Mouse (Mus musculus) CD4-positive, CD25-positive, alpha-beta regulatory T cell, adult 2 months (primary cell): ENCODE results near the gene Sept1.

Source experiments
- DNase-seq: peaks from one replicate; pipeline ENCODE4 v3.0.0-alpha.2; 2012; ENCODE audit warnings: low read depth, low spot score

The Sept1 gene

GRCm38 (mm10) chr7:127232622-127233367 lies at the start of gene Sept1, which contains the start of gene Zfp553:
TSS of gene Sept1 (minus strand) at chr7:127233130.
TSS of gene Zfp553 (plus strand) at chr7:127233061.
- DNase-seq: peak; percentile 88

- DNase-seq: no peak
These were observed 49.3 kb upstream of the Sept1 start for GRCm38 (mm10) chr7:127282190-127282589.

DNA sequence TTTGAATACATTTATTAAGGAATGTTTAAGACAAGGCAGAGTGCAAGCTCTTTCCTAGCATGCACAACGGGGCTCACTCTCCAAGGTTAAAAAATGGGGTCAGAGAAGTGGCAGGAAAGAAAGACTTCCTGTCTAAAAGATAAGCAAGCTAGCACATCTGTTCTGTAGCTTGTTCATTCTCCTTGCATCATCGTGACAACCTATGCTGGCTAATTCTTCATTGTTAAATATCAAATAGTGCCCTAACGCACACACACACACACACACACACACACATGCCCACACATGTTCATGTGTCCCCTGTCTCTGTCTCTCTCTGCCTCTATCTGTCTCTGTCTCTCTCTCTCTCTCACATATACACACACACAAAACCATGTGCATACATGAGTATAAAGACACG lies 48.2 kb upstream of the Sept1 start:
- DNase-seq: peak; percentile 54

DNA sequence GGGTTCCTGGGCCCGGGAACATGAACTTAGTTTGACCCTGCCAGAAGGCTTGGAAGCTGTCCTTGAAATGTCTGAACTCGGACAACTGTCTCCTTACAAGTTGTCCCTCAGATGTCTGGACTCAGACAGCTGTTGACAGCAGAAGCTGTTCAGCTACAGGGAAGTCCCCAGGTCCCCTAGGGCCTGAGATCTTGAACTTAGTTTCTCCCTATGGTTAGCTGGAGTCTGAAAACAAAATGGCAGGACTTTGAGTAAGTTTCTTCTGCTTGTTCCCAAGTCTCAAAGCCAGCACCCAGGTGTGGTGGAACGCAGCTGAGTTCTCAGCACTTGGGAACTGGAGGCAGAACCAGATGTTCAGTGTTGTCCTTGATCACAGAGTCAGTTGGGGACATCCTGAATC lies 47.2 kb upstream of the Sept1 start:
- DNase-seq: no peak

DNA sequence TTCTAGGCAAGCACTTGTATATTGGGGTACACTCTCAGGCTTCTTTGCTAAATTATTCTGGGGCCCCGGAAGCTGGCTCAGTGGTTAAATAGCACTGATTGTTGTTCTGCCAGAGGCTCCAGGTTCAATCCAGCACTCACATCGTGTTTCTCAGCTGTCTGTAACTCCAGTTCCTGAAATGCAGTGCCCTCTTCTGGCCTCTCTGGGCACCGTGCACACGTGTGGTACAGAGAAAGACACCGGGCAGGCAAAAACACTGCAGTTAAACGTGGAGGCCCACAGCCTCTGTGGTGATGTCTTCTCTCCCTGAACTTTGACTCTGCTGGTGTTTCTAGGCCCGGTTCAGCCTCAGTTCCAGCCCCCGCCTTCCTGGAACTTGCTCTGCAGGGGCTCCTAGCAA lies 45.4 kb upstream of the Sept1 start:
- DNase-seq: peak; percentile 87

GRCm38 (mm10) chr7:127276519-127276961 lies 43.6 kb upstream of the Sept1 start:
- DNase-seq: no peak

DNA sequence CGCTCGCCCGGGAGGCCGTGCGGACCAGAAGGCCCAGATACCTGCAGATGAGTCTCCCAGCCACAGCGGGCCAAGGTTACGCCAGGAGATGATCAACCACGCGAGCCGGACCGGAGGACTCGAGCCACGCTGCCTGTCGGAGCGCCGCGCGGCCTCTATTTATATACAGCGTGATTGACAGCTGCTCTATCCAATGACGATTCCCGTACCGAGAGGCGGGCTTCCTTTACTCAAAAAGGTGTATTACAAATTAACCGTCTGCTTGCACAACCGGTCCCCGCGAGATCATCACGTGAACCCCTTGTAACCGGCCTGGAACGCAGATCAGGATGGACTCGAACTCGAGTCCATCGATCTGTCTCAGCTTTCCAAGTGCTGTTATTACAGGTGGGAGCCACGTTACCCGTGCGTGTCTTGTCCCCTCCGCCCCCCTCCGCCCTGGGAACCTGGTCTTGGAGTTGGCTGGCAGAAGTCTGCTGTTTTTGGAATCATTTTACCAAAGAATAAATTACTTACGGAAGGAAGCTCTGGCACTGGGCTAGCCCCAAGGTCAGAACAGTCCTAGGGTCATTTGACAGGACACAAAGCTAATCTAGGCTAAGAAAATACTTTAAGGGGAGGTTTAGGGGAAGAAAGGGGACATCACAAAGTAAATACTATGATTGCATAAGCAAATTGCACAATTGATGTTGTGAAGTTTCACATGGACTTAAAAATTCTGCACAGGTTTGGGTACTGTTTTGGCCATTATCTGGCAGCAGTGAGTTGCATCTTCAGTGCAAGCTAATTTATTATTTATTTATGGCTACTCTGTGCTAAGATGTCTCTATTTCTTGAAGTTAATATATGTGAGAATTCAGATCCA lies 41.2 kb upstream of the Sept1 start, which contains the start of gene Sephs2:
TSS of gene Sephs2 (minus strand) at position 131 of the 865 bp plus-strand sequence.
- DNase-seq: peak; percentile 96

DNA sequence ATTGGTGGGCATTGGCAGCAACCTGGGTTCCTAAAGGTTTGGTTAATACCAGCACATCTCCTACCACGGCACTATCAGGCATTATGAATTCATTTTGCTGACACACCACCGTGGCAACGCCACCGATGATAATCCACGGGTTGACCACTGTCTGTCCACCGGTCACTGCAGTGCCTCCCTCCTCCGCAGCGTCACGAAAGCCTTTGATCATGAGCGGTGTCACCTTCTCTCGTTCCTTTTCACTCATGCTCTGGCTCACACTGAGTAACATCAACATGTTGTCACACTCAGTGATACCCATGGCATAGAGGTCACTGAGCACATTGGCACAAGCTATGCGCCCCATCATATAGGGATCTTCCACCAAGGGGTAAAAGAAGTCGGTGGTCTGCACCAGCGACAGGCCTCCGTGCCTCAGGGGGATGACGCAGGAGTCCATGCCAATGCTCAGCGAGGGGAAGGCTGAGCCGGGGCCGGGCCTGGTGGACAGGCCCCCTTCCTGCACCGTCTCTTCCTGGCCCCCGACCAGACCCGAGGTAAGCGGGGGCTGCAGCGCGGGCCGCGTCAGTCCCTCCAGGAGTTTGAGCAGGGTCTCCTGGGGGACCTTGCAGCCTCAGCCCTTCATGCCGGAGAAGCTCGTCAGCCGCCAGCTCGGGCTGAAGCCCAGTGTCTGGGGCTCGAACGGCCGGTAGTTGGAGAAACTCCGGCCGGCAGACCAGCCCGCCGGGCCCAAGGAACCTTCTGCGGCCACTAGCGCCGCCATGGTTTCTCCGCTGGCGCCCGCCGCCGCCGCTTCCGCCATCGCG lies 40.4 kb upstream of the Sept1 start:
- DNase-seq: no peak

GRCm38 (mm10) chr7:127272566-127272965 lies 39.6 kb upstream of the Sept1 start:
- DNase-seq: no peak

- DNase-seq: no peak
These were observed 38.2 kb upstream of the Sept1 start for GRCm38 (mm10) chr7:127271093-127271492.

DNA sequence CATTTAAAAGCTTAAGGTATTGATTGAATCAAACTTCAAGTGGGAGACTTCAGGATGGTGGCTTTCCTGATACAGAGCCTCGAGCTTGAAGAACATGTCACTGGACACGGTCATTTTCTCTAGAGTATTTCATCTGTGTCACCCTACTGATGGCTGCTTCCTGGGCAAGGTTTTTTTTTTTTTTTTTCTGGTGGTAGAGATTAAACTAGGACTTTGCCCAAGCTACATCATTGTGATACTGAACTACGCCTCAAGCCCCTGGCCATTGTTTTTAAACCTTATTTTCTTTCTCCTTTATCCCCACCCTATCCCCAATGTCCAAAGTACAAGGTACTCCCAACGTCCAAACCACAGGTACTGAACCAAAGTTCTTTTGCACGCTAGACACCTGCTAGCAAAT lies 37.7 kb upstream of the Sept1 start:
- no peak for DNase-seq

- no peak for DNase-seq
These were observed 37.3 kb upstream of the Sept1 start for GRCm38 (mm10) chr7:127270256-127270655.

- no peak for DNase-seq
These were observed 30.6 kb upstream of the Sept1 start for GRCm38 (mm10) chr7:127263526-127263925.

DNA sequence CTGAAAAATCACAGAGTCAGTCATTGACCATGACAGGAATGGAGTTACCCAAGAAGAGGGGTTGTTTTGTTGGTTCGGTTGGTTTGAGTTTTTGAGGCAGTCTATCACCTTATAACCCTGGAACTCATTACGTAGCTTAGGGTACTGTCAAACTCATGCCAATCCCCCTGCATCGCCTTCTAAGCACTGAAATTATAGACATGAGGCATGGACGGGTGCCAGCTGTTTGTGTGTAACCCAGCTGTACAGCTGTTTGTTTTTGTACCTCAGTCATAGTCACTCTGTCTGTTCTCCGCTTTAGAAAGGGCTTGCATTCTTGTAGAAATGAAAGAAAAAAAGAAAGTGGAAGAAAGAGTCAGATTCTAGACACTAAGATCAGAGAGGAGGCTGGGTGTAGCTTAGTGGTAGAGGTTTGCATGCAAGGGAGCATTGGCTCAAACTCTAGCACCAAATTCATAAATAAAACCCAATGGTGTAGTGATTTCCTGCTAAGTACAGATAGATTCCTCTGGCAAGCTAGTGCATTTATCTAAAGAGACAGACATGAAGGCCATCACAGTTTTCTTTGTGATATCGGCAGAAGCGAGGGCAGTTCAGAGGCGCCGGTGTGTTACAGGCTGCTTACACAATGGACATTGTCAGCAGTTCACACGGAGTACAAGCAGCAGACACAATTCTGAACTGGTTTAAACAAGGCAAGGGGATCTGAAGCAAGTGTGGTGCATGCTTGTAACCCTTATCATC lies 29.5 kb upstream of the Sept1 start:
- no peak for DNase-seq

- peak; percentile 98 for DNase-seq
These were observed 27.6 kb upstream of the Sept1 start, which contains the start of gene Dctpp1 for GRCm38 (mm10) chr7:127260309-127261111. TSS of gene Dctpp1 (minus strand) at chr7:127260709.

DNA sequence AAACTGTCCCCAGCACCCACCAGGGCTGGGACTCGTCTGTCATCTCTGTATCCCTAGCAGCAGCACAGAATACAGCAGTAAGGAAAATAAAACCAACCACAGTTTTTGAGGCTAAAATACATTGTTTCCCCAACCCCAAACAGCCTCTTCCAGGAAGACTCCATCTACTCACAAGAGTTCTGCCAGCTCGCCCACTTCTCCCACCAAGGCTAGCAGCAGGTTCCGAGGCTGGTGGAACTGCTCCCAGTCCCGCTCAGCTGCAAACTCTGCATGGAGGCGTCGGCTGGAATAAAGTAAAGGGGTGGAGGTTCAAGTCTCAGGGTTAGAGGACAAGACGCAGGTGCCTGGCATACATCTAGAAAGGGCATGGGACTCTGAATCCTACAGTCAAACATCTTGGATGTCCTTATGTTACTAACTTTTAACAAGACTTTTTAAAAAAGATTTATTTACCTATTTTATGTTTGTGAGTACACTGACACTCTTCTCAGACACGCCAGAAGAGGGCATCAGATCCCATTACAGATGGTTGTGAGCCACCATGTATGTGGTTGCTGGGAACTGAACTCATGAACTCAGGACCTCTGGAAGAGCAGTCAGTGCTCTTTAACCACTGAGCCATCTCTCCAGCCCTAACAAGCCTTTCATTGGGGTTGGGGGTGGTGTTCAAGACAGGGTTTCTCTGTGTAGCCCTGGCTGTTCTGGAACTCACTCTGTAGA lies 26.4 kb upstream of the Sept1 start:
- no peak for DNase-seq

DNA sequence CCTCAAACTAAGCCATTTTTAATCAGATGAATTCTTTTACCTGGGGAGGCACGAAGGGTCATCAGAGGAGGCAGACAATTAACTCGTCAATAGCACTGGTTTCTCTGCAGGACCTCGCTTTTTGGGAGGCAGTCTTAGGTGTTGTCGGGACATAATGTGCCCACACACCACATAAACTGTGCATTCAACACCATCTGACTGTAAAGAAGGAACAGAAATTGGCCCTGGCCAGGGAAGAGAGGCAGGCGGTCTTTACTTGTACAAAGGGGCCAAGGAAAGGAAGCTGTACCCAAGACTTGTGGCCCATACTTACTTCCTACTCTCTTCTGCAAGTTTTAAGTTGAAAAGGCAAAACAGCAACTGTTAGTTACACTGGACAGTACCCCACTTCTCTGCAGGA lies 23.6 kb upstream of the Sept1 start:
- DNase-seq: no peak

GRCm38 (mm10) chr7:127255965-127256364 lies 23.0 kb upstream of the Sept1 start:
- DNase-seq: no peak

- no peak for DNase-seq
These were observed 22.1 kb upstream of the Sept1 start for GRCm38 (mm10) chr7:127255008-127255407.
